Mouse (Mus musculus) spleen, postnatal 36 days (tissue): ENCODE data around the gene Tmem132d.

ENCODE experiments used
- DNase-seq, 2 experiments: peaks; one replicate each; pipeline ENCODE4 v3.0.0; 2022; ENCODE audit warnings: low spot score in 2 of 2, mixed read lengths in 1 of 2

The Tmem132d gene

GRCm38 (mm10) chr5:128432916-128433315 lies at the start of gene Tmem132d:
Gene Tmem132d, minus strand, starts transcription at chr5:128433077.
- DNase-seq, result no peak

- no peak for DNase-seq
Measured at GRCm38 (mm10) chr5:128480816-128481215, 47.9 kb upstream of the Tmem132d start.

DNA sequence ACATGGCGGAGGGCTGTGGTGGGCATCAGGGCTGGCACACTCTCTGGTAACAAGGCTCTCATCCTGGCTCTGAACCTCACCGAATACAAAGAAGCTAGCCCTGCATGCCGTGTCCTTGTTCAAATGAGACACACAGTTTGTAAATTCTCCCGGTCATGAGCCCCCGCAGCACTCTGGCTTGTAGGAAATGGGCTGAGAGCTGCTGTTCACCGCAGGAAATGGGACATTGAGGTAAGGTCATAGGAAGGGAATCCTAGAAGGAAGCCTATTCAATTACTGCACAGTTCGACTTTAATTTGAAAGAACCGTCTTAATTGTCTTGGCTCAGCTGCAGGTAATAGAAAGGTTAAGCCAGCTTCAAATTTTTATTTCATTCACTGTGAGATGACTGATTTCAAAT lies 42.5 kb upstream of the Tmem132d start:
- DNase-seq, result no peak

DNA sequence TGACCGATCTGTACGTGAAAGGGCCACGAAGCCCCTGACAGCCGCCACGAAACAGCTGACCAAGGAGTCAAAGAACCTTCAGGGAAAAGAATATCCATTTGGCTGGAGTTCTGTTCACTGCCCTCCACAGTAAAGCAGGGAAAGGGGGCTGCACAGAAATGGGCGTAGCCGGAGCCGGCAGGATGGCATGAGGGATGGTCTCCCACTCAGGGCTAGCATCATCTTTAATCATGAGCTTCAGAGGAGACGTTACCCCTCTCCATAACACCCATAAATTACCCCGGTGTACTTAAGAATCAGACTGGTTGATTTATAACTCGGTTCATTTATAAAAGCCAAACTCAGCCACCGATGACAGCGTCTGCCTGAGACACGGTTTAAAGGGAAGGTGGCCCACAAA lies 36.9 kb upstream of the Tmem132d start:
- no peak for DNase-seq

DNA sequence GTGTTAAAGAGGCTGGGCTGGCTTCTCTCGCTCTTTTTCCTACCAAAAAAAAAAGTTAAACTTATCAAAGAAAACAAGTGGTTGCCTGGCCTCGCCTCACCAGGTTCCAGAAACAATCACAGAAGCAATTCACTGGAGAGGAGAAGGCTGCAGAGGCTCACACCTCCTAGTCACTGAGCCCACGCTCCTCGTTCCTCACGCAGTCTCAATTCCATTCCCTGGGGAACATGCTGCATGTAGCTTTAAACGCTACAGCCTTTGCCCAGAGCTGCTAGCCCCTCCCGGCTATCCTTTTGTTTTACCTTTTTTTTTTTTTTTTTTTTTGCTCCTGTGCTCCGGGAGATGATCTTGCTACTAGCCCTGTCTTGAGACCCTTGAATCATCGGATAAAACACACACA lies 31.6 kb upstream of the Tmem132d start:
- no peak for DNase-seq

- no peak for DNase-seq
Measured at GRCm38 (mm10) chr5:128460605-128461004, 27.7 kb upstream of the Tmem132d start.

GRCm38 (mm10) chr5:128455732-128456131 lies 22.9 kb upstream of the Tmem132d start:
- DNase-seq, result no peak

- no peak for DNase-seq
Measured at GRCm38 (mm10) chr5:128452196-128452595, 19.3 kb upstream of the Tmem132d start.

DNA sequence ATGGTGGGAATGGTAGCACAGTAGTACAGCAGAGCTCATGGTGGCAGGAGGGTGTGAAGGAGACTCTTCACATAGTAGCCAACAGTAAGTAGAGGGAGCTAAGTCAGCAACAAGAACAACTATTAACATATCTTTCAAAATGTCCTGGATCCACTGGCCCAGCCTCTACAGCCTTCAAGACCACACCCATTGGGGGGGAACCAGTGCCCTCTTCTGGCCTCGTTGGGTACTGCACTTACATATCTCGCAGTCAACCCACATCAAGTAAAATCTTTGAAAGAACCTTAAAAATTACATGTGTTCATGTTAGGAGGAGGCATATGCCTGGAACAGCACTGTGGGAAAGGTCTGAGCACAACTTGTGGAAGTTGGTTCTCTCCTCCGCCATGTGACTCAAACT lies 17.9 kb upstream of the Tmem132d start:
- DNase-seq, result no peak

GRCm38 (mm10) chr5:128444876-128445275 lies 12.0 kb upstream of the Tmem132d start:
- DNase-seq, result no peak

DNA sequence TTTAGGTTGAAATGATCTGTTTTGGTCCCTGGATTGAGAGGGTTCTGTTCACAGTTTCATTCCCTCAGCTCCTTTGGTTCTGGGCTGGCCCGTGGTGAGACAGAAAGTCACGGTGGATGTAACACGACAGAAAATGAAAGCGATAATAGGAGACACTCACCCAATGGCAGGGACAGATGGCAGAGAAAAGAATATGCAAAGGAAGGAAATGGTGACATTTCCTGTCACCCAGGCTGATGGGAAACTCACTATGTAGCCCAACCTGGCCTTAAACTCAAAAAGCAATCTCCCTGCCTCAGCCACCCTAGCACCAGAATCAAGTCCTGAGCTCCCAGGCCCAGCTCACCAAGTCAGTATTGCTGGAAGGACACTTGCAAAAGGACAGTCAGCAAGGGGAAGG lies 11.0 kb upstream of the Tmem132d start:
- DNase-seq, result no peak

GRCm38 (mm10) chr5:128441121-128441520 lies 8.2 kb upstream of the Tmem132d start:
- no peak for DNase-seq

DNA sequence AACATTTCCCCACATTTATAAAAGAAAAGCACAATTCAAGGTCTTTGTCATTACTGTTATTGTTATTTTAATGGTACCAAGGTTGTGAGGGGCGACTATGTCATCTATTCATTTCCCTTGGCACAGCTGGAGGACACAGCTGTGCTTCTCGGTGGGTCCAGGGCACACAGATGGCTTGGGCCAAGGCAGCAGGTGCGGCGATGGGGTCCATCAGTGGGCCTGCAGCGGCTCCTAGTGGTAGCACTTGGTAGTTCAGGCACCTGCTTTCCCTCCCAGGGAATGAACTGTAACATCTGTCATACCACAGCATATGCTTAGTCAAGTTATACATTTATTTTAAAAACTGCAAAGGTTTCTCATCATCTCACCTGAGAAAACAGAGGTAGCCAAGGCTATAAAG lies 7.0 kb upstream of the Tmem132d start:
- DNase-seq, result no peak

DNA sequence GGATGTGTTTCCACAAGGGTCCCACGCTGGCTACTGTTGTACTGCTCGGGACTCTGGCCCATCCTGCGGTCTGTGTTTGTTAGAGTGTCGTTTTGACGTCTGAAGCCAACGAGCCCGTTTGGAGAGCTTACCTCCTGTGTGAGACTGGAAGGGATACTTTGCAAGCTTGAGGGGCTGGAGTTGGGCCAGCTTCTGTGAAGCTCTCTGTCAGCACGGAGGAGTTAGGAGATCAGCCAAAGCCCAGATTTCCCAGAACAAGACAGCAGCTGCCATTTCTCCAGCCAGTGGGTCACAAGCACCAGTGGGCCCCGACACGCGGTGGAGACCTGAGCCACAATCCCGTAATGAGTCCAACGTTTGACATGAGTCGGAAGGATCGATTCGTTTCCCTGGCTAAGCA lies 5.2 kb upstream of the Tmem132d start:
- no peak for DNase-seq

DNA sequence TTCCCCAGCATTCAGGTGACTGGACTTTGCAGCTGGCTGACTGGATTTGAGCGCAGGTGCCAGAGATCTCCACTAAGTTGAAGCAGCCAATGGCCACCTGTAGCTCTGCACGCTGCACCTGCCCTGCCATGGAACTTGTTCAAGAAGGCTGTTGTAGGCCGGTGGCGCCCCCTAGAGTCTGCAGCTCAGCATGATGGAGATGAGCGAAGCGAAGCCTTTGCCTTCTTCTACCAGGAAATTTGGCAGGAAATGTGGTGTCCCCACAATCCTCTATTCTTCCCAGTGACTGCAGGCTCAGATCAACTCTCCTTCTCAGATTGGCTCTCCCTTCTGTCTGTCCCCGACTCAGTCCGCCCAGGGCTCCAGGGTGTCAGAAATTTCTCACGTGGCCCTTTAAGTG lies 4.0 kb upstream of the Tmem132d start:
- no peak for DNase-seq

GRCm38 (mm10) chr5:128435683-128436082 lies 2.8 kb upstream of the Tmem132d start:
- DNase-seq, result no peak

DNA sequence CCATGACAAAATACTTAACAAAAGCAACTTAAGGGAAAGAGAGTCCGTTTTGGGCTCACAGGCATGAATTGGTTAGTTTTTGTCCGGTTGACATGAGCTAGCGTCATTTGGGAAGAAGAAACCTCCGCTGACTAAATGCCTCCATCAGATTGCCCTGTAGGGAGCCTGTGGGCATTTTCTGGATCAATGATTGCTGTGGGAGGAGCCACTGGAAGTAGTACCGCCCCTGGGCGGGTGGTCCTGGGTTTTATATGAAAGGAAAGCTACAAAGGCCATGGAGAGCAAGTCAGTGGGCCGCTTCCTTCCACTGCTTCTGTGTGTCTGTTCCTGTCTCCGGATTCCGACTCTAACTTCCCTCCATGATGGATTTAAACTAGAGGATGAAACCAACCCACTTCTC lies 909 bp upstream of the Tmem132d start:
- no peak for DNase-seq

DNA sequence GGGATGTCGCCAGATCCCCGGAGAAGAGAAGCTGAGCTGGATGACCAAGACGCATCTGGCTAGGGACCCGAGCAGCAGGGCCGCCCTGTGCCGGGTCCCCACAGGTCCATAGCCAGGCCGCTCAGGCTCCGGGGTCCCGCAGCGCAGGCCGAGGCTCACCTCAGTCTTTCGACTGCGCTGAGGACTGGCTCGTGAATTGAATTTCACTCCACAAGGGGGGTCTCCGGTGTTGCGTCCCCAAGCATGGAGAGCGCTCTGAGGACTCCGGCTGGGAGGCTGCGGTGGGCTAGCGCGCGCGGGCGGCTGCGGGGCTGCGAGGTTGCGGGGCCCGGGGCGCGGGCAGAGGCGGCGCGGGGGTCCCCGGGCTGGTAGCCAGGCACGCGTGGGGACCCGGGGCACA lies 455 bp downstream of the Tmem132d start:
- DNase-seq, result no peak

DNA sequence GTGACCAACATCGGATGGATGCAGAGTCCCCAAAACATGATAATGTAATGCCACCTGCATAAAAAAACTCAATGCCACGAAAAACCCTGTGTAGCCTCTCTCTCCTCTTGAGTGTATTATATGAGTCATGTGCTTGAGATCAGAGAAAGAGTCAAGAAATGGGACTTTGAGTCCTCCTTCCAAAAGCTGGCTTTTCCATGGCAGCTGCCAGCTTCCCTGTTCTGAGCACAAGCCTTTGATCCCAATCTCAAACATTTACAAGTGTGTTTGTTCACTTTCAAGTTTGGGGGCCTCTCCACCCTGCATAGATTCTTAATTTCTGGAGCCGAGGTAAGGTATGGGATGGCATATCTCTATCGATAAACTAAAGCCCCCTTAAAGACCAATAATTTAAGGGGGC lies 8.2 kb downstream of the Tmem132d start:
- no peak for DNase-seq

GRCm38 (mm10) chr5:128424213-128424612 lies 8.7 kb downstream of the Tmem132d start:
- DNase-seq, result no peak

DNA sequence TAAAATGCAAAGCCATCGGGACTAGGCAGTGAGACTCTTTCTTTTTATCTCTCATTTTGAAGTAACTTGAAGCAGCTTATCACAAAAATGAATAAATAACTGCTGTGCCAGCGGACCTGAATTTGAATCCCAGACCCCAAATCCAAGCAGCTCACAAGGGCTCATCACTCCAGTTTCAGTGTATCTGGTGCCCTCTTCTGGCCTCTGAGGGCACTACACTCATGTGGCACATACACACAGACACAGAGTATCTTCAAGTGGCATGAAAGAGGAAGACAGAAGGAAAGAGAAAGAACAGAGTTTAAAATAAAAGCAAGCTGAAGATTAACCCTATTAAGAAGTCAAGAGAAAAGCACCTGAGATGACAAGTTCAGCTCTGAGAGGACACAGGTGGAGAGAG lies 10.8 kb downstream of the Tmem132d start:
- DNase-seq, result no peak

DNA sequence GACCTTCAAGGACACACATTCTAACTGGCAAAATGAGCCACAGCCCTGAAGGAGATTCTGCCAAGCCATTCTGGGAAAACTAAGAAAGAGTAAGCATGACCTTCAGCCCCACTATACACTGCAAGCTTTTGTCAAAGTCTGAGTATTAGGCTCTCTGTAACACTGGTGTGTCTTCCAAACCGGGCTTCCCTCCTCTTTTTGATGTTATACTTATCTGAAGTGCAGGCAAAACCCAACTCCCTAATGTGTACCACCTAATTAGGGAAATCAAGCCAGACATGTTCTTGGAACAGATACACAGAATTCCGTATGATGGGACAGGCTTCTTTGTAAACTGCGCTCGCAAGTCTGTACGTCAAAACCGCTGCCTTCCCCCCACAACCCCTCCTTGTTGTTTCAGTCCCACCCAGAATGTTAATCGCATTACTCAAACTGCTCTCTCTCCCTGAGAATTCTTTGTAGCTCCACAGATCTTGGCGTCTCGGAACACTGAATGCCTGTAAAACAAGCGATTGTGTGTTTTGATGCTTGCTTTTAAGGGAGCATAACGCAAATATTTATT lies 14.6 kb downstream of the Tmem132d start:
- DNase-seq, result no peak

DNA sequence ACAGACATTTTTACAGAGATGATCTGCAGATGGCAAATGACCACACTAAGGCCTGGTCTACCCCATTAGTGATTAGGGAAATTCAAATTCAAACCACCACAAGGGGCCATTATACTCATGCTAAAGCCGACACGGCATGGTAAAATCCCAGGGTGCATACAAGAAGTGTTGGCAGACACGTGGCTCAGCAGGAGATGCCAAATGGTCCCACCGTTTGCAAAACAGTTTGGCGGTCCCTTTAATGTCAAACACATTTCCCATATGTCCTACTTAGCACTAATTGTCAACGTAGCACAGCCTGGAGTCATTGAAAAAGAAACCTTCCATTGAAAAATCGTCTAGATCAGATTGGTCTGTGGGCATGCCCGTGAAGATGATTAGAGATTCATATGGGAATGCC lies 18.8 kb downstream of the Tmem132d start:
- DNase-seq, result no peak

DNA sequence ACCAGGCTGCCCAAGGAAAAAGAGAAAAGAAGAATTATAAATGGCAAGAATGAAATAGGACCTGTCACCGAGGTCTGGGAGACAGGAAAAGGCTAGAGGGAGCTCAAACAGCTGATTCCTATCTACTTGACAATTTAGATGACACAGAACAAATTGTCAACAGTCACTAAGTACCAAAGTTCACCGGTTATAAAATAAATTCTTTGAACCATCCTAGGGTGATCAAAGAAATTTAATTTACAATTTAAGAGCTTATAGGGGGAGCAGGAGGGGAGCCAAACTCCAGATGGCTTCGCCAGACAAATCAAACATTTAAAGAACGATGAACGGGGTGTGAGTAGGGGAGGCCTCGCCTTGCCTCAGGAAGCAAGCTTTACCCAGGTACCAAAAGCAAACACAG lies 20.6 kb downstream of the Tmem132d start:
- DNase-seq, result no peak

DNA sequence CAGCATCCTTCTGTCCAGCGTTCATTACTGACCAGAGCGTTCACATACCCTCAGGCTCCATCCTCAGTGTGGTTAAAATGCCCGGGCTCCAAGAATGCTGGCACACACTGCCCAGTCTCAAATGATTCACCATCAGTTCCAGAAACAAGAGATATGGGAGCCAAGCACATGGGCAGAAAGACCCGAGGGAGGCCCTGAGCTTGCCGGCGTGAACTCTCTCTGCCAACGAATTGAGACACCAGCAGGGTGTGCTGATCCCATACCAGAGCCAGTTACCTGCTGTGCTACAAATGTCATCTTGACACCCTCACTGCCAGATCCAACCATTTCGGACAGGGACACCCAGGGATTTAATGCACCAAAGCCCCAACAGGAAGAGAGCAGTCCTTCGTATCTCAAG lies 25.3 kb downstream of the Tmem132d start:
- DNase-seq, result no peak
